Mouse (Mus musculus): ENCODE data around the gene Trpm3. TPM values are rescaled to one million over a fixed set of nuclear protein-coding genes. Genes with fewer than 3 reads are reported as not detected.

Gene Trpm3
- polyA plus RNA-seq, 1 experiment from 2014 or later = 1.9 TPM

DNA sequence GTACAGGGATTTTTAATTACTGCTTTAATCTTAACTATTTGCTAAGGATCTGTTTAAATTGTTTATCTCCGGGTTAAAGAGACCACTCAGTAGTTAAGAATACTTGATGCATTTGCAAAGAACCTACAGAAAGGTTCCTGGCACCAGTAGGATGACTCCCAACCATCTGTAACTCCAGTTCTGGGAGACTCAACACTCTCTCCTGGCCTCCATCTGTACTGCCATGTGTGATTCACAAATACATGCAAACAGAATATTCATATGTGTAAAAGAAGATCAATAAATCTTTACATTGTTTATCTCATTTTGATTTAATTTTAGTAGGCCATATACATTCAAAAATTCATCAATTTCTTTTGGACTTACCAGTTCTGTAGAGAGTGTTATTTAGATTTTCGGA lies 731.0 kb downstream of the Trpm3 start:
- ATAC-seq (ENCODE audit: insufficient read depth) = no peak
- WGBS = 83% methylated on average over 2 of the region's 2 CpGs

DNA sequence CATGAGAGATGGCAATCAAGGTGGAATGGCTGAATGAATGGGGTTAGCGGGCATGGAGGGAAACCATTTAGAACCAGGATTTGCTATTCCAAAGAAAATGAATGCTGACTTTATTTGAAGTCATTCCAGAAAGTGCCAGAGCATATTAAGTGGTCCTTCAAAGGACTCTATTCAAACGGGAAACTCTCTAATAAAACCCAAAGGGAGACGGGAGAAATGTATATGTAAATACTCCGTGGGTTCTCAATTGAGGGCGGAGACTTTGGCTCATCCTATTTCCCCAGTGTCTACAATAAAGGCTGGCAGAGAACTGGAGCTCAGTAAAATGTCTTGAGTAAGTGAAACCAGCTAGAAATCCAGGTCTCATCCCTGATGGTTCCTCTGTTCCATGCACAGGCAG lies 733.6 kb downstream of the Trpm3 start:
- WGBS = 42% methylated on average over 5 of the region's 5 CpGs
- H3K4me2 ChIP-seq = no peak overlapping the region
- no peak for TF ChIP-seq CTCF (IDR thresholded peaks at IDR 0.05; ENCODE audit: low read depth)
- H3K36me3 ChIP-seq (ENCODE audit: insufficient read depth) = no peaks in the 10 kb centered on the region
- no peaks in the 10 kb centered on the region for H3K4me1 ChIP-seq (ENCODE audit: insufficient read depth)
- DNase-seq = peak; percentile 7
- H3K4me3 ChIP-seq (ENCODE audit: low read depth, low read length) = no peak overlapping the region
- no peaks in the 10 kb centered on the region for H3K9me3 ChIP-seq (ENCODE audit: low read depth, low read length)
- H3K27ac ChIP-seq (ENCODE audit: low read depth) = no peak overlapping the region
- no peak for ATAC-seq (ENCODE audit: insufficient read depth)
- H3K9ac ChIP-seq = no peak overlapping the region
- no peaks in the 10 kb centered on the region for H3K27me3 ChIP-seq (ENCODE audit: insufficient read depth, low read length)

More for the DNA sequence above, 731.0 kb downstream of the Trpm3 start:
- Histone ChIP-seq H3K4me3 (ENCODE audit: low read depth, low read length) (no peak overlapping the region), H3K36me3 (ENCODE audit: insufficient read depth) (no peaks in the 10 kb centered on the region), H3K27ac (ENCODE audit: low read depth) (no peak overlapping the region), H3K27me3 (ENCODE audit: insufficient read depth, low read length) (no peaks in the 10 kb centered on the region), H3K4me2 (no peak overlapping the region), H3K9me3 (ENCODE audit: low read depth, low read length) (no peaks in the 10 kb centered on the region), H3K9ac (no peak overlapping the region), H3K4me1 (ENCODE audit: insufficient read depth) (no peaks in the 10 kb centered on the region)
- no peak for DNase-seq
- no peak for TF ChIP-seq CTCF (IDR thresholded peaks at IDR 0.05; ENCODE audit: low read depth)

DNA sequence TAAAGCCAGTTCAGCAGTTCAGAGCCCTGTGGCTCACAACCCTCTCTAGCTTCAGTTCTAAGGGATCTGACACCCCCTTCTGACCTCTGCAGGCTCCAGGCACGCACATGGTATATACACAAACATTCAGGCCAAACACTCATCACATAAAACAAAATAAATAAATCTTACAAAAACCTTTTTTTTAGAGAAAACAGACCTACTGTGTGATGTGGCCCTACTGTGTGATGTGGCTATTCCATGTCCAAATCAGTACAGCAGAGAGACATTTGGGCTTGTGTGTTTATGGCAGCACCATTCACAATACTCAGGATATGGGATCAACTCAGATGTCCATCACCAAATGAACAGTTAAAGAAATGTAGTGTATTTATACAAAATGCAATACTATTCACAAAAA lies 741.4 kb downstream of the Trpm3 start:
- no peak for TF ChIP-seq CTCF (IDR thresholded peaks at IDR 0.05; ENCODE audit: low read depth)
- no peak for ATAC-seq (ENCODE audit: insufficient read depth)
- Histone ChIP-seq H3K4me1 (ENCODE audit: insufficient read depth) (peaks cover 5% of the 10 kb centered on the region; the same call in 1 of the 2 replicates), H3K4me2 (no peak overlapping the region), H3K4me3 (ENCODE audit: low read depth, low read length) (no peak overlapping the region), H3K27ac (ENCODE audit: low read depth) (no peak overlapping the region), H3K9me3 (ENCODE audit: low read depth, low read length) (no peaks in the 10 kb centered on the region), H3K27me3 (ENCODE audit: insufficient read depth, low read length) (no peaks in the 10 kb centered on the region), H3K36me3 (ENCODE audit: insufficient read depth) (no peaks in the 10 kb centered on the region), H3K9ac (no peak overlapping the region)
- peak; percentile 16 for DNase-seq
- 27% methylated on average over 1 of the region's 1 CpGs for WGBS

DNA sequence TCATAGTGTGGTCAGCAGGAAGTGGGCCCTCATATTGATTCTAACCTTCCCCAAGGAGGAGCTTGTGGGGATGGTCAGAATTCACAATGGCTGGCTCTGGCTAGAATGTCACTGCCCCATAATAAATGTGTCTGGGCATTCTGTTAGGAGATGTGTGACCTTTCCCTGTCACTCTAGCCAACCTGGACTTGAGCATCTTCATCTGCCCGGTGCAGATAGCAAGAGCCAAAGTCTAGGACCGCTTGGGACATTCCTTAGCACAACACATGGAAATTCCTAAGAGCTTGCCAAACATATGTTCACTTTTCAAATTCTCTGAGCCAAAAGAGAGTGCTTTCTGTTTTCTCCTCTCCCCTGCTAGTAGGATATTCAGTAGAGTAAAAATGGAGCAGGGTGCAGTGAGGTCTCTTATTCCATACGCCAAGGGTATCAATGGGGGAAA lies 743.8 kb downstream of the Trpm3 start:
- 33% methylated on average over 3 of the region's 3 CpGs for WGBS
- Histone ChIP-seq H3K4me1 (ENCODE audit: insufficient read depth) (peaks cover 5% of the 10 kb centered on the region; the same call in 1 of the 2 replicates), H3K9me3 (ENCODE audit: low read depth, low read length) (no peaks in the 10 kb centered on the region), H3K27me3 (ENCODE audit: insufficient read depth, low read length) (no peaks in the 10 kb centered on the region), H3K9ac (no peak overlapping the region), H3K4me3 (ENCODE audit: low read depth, low read length) (no peak overlapping the region), H3K36me3 (ENCODE audit: insufficient read depth) (no peaks in the 10 kb centered on the region), H3K4me2 (no peak overlapping the region), H3K27ac (ENCODE audit: low read depth) (no peak overlapping the region)
- ATAC-seq (ENCODE audit: insufficient read depth) = no peak
- no peak for TF ChIP-seq CTCF (IDR thresholded peaks at IDR 0.05; ENCODE audit: low read depth)
- DNase-seq = peak; percentile 55

DNA sequence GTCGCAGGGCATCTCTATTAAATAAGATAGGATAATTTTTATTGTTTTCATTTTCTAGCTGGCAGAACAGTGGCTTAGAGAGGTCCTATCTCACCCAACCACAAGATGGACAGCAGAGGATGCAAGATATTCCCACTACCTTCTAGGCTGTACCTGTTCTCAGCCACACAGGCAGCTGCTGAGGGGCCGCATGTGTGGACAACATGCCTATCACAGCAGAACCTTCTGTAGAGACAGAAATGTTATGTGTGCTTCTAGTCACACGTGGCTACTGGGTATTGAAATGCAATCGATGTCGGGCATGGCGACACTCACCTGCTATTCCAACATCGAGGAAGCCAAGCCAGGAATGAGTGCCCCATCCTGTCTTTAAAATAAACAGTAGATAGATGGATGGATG lies 744.3 kb downstream of the Trpm3 start:
- Histone ChIP-seq H3K36me3 (ENCODE audit: insufficient read depth) (no peaks in the 10 kb centered on the region), H3K9me3 (ENCODE audit: low read depth, low read length) (no peaks in the 10 kb centered on the region), H3K4me1 (ENCODE audit: insufficient read depth) (peaks cover 5% of the 10 kb centered on the region; the same call in 1 of the 2 replicates), H3K4me3 (ENCODE audit: low read depth, low read length) (no peak overlapping the region), H3K27me3 (ENCODE audit: insufficient read depth, low read length) (no peaks in the 10 kb centered on the region), H3K27ac (ENCODE audit: low read depth) (no peak overlapping the region), H3K4me2 (no peak overlapping the region), H3K9ac (no peak overlapping the region)
- no peak for TF ChIP-seq CTCF (IDR thresholded peaks at IDR 0.05; ENCODE audit: low read depth)
- no peak for ATAC-seq (ENCODE audit: insufficient read depth)
- 78% methylated on average over 7 of the region's 7 CpGs for WGBS
- DNase-seq = no peak

DNA sequence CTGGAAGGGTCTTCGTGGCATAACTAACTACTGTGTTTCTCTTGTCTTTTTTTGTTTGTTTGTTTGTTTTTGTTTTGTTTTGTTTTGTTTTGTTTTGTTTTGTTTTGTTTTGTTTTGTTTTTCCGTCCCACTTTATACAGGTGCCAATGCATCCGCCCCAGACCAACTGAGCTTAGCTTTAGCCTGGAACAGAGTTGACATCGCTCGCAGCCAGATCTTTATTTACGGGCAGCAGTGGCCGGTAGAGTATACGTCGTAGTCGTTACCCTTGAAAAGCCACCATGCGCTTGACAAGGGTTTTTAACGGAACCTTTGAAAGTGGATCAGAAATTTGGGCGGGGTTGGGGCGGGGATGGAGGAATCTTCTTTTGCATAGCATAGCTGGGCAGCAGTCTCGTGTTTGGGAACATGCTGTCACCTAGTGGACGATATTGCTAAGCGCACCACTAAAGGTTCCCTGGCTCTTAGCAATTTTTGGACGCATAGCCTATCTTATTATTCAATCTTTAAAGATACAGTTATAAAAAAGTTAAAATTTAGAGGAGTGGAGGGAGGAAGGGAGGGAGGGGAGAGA lies 745.0 kb downstream of the Trpm3 start:
- Histone ChIP-seq H3K4me3 (ENCODE audit: low read depth, low read length) (no peak overlapping the region; the same call in 1 of the 2 replicates), H3K4me1 (ENCODE audit: insufficient read depth) (peaks cover 5% of the 10 kb centered on the region; the same call in 1 of the 2 replicates), H3K9ac (no peak overlapping the region), H3K27ac (ENCODE audit: low read depth) (no peak overlapping the region), H3K27me3 (ENCODE audit: insufficient read depth, low read length) (no peaks in the 10 kb centered on the region), H3K9me3 (ENCODE audit: low read depth, low read length) (no peaks in the 10 kb centered on the region), H3K4me2 (peak overlapping the region; percentile 54), H3K36me3 (ENCODE audit: insufficient read depth) (no peaks in the 10 kb centered on the region)
- peak; percentile 83 for ATAC-seq (ENCODE audit: insufficient read depth)
- peak; percentile 90 for DNase-seq
- TF ChIP-seq CTCF (IDR thresholded peaks at IDR 0.05; ENCODE audit: low read depth) = peak; percentile 86
- 17% methylated on average over 18 of the region's 18 CpGs for WGBS

DNA sequence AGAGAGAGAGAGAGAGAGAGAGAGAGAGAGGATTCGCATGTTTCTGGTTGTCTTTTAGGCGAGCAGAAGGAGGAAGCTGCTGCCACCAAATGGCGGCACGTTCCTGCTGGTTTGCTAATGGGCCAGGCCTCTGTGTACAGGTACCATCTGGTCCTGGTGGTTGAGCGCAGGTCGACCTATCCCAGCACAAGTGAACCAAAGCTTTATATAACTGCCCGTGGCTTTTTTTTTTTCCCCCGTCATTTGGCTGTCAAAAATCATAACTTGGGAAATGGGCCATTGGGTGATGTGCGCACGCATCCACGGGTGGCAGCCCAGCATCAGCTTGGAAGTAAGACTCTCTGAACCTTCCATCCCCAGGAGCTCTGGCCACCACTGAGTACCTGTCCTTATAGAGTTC lies 745.5 kb downstream of the Trpm3 start:
- TF ChIP-seq CTCF (IDR thresholded peaks at IDR 0.05; ENCODE audit: low read depth) = no peak
- H3K27ac ChIP-seq (ENCODE audit: low read depth) = no peak overlapping the region
- WGBS = 47% methylated on average over 11 of the region's 11 CpGs
- H3K36me3 ChIP-seq (ENCODE audit: insufficient read depth) = no peaks in the 10 kb centered on the region
- H3K9ac ChIP-seq = no peak overlapping the region
- no peaks in the 10 kb centered on the region for H3K9me3 ChIP-seq (ENCODE audit: low read depth, low read length)
- DNase-seq (peak; percentile 47), ATAC-seq (ENCODE audit: insufficient read depth) (peak; percentile 45; the same call in 1 of the 2 replicates)
- H3K4me2 ChIP-seq = peak overlapping the region; percentile 54
- H3K27me3 ChIP-seq (ENCODE audit: insufficient read depth, low read length) = no peaks in the 10 kb centered on the region
- H3K4me1 ChIP-seq (ENCODE audit: insufficient read depth) = peaks cover 5% of the 10 kb centered on the region; the same call in 1 of the 2 replicates
- no peak overlapping the region; the same call in 1 of the 2 replicates for H3K4me3 ChIP-seq (ENCODE audit: low read depth, low read length)

Measured in lung, embryonic 14.5 days (tissue).